Mouse (Mus musculus): ENCODE measurements at regions not wholly inside any gene's neighbourhood (a gene's known extent, or its start where the extent isn't known, plus 50 kb on each side); places are given as distances from the start of the nearest gene placed in this dataset.

DNA sequence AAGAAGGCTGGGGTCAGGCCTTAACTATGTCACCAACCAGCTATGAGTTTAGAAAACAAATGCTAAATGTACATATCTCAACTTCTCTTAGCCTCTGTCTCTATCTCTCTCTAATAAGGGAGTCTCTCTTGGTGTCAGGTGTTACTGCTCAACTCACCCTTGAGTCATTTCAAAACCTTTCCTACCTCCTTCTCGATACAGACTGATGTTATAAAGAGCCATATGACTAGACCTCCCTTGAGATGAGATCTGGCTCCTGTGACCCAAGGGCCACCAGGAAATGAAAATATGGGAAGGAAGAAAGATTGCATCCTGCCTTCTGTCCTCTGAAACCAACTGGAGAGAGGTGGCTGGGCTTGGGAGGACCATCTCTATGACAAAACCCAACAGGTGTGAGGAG, 74.7 kb downstream of the Cxcr4 start:
- TF ChIP-seq POLR2A (IDR thresholded peaks at IDR 0.05; ENCODE audit: low read depth, low read length) (no peak), CTCF (conservative IDR thresholded peaks at IDR 0.05; ENCODE audit: insufficient read depth, insufficient read length, low read depth, low read length) (no peak)

Measured in kidney, adult 2 months (tissue).